ENCODE assay signal across 8 mouse cellular contexts in genomic region chr8:85035728-85036310, GRCm38 (mm10). TPM values are rescaled to one million over a fixed set of nuclear protein-coding genes. Genes with fewer than 3 reads are reported as not detected.
DNase-seq lines count a peak whose midpoint lies in the region; ATAC-seq and TF ChIP-seq lines count a peak whose summit lies in the region.

No protein-coding gene starts in this region.

- TF ChIP-seq CTCF in cortical plate, adult 2 months (IDR thresholded peaks at IDR 0.05; ENCODE audit: extremely low read depth, insufficient read depth, low read length) = no peak
- no peak for TF ChIP-seq CTCF in liver, embryonic 14.5 days (IDR thresholded peaks at IDR 0.05; ENCODE audit: low read depth)

- peak; percentile 14 for DNase-seq in spleen, adult 12 weeks (ENCODE audit: low spot score)
- no peak for DNase-seq in spleen, postnatal 4 days (ENCODE audit: low spot score in 2 of 2)
- peak in 1 of 3 experiments; percentile 31 for DNase-seq in liver, embryonic 14.5 days (ENCODE audit: low read depth in 3 of 3, low spot score in 3 of 3)
- DNase-seq in spleen, postnatal 10 days (ENCODE audit: low spot score in 2 of 2) = peak; percentile 34 to 47
- no peak for DNase-seq in frontal cortex, postnatal 25 days (ENCODE audit: low spot score in 2 of 2)
- no peak for DNase-seq in gastrocnemius, postnatal 25 days

- no peak for ATAC-seq in hindbrain, embryonic 15.5 days (ENCODE audit: low FRiP score, low read depth)
- peak; percentile 4; the same call in 1 of the 2 replicates for ATAC-seq in liver, embryonic 14.5 days (ENCODE audit: insufficient read depth)

- H3K27me3 ChIP-seq in hindbrain, embryonic 15.5 days = no peaks in the 10 kb centered on the region
- no peaks in the 10 kb centered on the region for H3K27me3 ChIP-seq in liver, embryonic 14.5 days (ENCODE audit: control insufficient read depth, insufficient read depth, low read length)

- 1% methylated on average over 15 of the region's 15 CpGs for WGBS in hindbrain, embryonic 15.5 days
- under 1% methylated on average over 15 of the region's 15 CpGs for WGBS in liver, embryonic 14.5 days (ENCODE audit: insufficient replicate concordance)

- peak overlapping the region; percentile 94 for H3K4me2 ChIP-seq in hindbrain, embryonic 15.5 days
- peak overlapping the region; percentile 98 for H3K4me2 ChIP-seq in liver, embryonic 14.5 days (ENCODE audit: low read depth)

- H3K27ac ChIP-seq in cortical plate, adult 2 months (ENCODE audit: insufficient read depth, low read length) = no peak overlapping the region
- H3K27ac ChIP-seq in hindbrain, embryonic 15.5 days (replicated peaks) = peak overlapping the region; percentile 99
- H3K27ac ChIP-seq in liver, embryonic 14.5 days = peak overlapping the region; percentile 75

- no peak for TF ChIP-seq EP300 in liver, embryonic 14.5 days (IDR thresholded peaks at IDR 0.05; ENCODE audit: low read depth)

- H3K9me3 ChIP-seq in hindbrain, embryonic 15.5 days = no peaks in the 10 kb centered on the region
- H3K9me3 ChIP-seq in liver, embryonic 14.5 days (ENCODE audit: control insufficient read depth, low read length) = no peaks in the 10 kb centered on the region

- H3K9ac ChIP-seq in hindbrain, embryonic 15.5 days = peak overlapping the region; percentile 90
- H3K9ac ChIP-seq in liver, embryonic 14.5 days (replicated peaks) = peak overlapping the region; percentile 75

- H3K4me1 ChIP-seq in cortical plate, adult 2 months (ENCODE audit: control insufficient read depth, insufficient read depth, low read length) = no peaks in the 10 kb centered on the region; the same call in 1 of the 2 replicates
- peaks cover 36% of the 10 kb centered on the region for H3K4me1 ChIP-seq in hindbrain, embryonic 15.5 days (replicated peaks)
- peaks cover 15 to 18% of the 10 kb centered on the region in 2 experiments for H3K4me1 ChIP-seq in liver, embryonic 14.5 days (replicated peaks; ENCODE audit: control insufficient read depth in 2 of 2, insufficient read depth in 2 of 2, low read length in 1 of 2)

- H3K36me3 ChIP-seq in hindbrain, embryonic 15.5 days = peaks cover 28% of the 10 kb centered on the region
- peaks cover 33% of the 10 kb centered on the region for H3K36me3 ChIP-seq in liver, embryonic 14.5 days (replicated peaks; ENCODE audit: control insufficient read depth, insufficient read depth, low read depth)

- peak overlapping the region; percentile 68 for H3K4me3 ChIP-seq in cortical plate, adult 2 months (ENCODE audit: insufficient read depth, low read length)
- peak overlapping the region; percentile 87 for H3K4me3 ChIP-seq in hindbrain, embryonic 15.5 days
- peak overlapping the region; percentile 79 to 91 for H3K4me3 ChIP-seq in liver, embryonic 14.5 days (ENCODE audit: insufficient read depth in 1 of 2, low read depth in 2 of 2, low read length in 2 of 2)

- no peak for TF ChIP-seq POLR2A in cortical plate, adult 2 months (IDR thresholded peaks at IDR 0.05; ENCODE audit: extremely low read depth, insufficient read depth, low read length)

RNA-seq across cellular contexts. Expression of gene Tnpo2, which starts 0.9 kb away (rescaled TPM):
- polyA plus RNA-seq in cortical plate, adult 2 months (2012; rRNA removed) = 110 and 112 TPM in 2 replicates
- polyA plus RNA-seq in hindbrain, embryonic 15.5 days (2015; fragmentation: Nextera tagmentation; extraction: Ambion mirVana) = 56.8 and 63.7 TPM in 2 replicates
- 24.8 and 25.2 TPM in 2 replicates for polyA plus RNA-seq in liver, embryonic 14.5 days (2012; rRNA removed)
- 9.9 and 10.2 TPM in 2 replicates for polyA plus RNA-seq in liver, embryonic 14.5 days (2014; fragmentation: Nextera tagmentation; extraction: Ambion mirVana)
- total RNA-seq in gastrocnemius, postnatal 25 days (2021) = 10 to 100 TPM; 23.5 to 27.9 TPM

RNA-seq across cellular contexts. Expression of gene Trir, which starts 9.2 kb away (rescaled TPM):
- polyA plus RNA-seq in cortical plate, adult 2 months (2012; rRNA removed) = 118 and 119 TPM in 2 replicates
- polyA plus RNA-seq in hindbrain, embryonic 15.5 days (2015; fragmentation: Nextera tagmentation; extraction: Ambion mirVana) = 123 and 132 TPM in 2 replicates
- polyA plus RNA-seq in liver, embryonic 14.5 days (2012; rRNA removed) = 74.0 and 100 TPM in 2 replicates
- 84.4 and 89.3 TPM in 2 replicates for polyA plus RNA-seq in liver, embryonic 14.5 days (2014; fragmentation: Nextera tagmentation; extraction: Ambion mirVana)
- total RNA-seq in gastrocnemius, postnatal 25 days (2021) = 10 to 100 TPM; 66.5 to 69.4 TPM

RNA-seq across cellular contexts. Expression of gene Asna1, which starts 10.7 kb away (rescaled TPM):
- polyA plus RNA-seq in cortical plate, adult 2 months (2012; rRNA removed) = 267 and 268 TPM in 2 replicates
- polyA plus RNA-seq in hindbrain, embryonic 15.5 days (2015; fragmentation: Nextera tagmentation; extraction: Ambion mirVana) = 148 and 159 TPM in 2 replicates
- 83.4 and 85.3 TPM in 2 replicates for polyA plus RNA-seq in liver, embryonic 14.5 days (2012; rRNA removed)
- polyA plus RNA-seq in liver, embryonic 14.5 days (2014; fragmentation: Nextera tagmentation; extraction: Ambion mirVana) = 56.9 and 58.8 TPM in 2 replicates
- total RNA-seq in gastrocnemius, postnatal 25 days (2021) = 10 to 100 TPM; 45.6 to 48.2 TPM

RNA-seq across cellular contexts. Expression of gene Best2, which starts 21.5 kb away (rescaled TPM):
- not detected in 2 replicates for polyA plus RNA-seq in cortical plate, adult 2 months (2012; rRNA removed)
- 0.08 TPM in 1 of 2 replicates, not detected in the other for polyA plus RNA-seq in hindbrain, embryonic 15.5 days (2015; fragmentation: Nextera tagmentation; extraction: Ambion mirVana)
- polyA plus RNA-seq in liver, embryonic 14.5 days (2012; rRNA removed) = 0.02 TPM in 1 of 2 replicates, not detected in the other
- polyA plus RNA-seq in liver, embryonic 14.5 days (2014; fragmentation: Nextera tagmentation; extraction: Ambion mirVana) = not detected in 2 replicates
- total RNA-seq in gastrocnemius, postnatal 25 days (2021) = not detected

RNA-seq across cellular contexts. Expression of gene Fbxw9, which starts 24.0 kb away (rescaled TPM):
- polyA plus RNA-seq in cortical plate, adult 2 months (2012; rRNA removed) = 45.1 and 45.8 TPM in 2 replicates
- polyA plus RNA-seq in hindbrain, embryonic 15.5 days (2015; fragmentation: Nextera tagmentation; extraction: Ambion mirVana) = 72.0 and 76.1 TPM in 2 replicates
- polyA plus RNA-seq in liver, embryonic 14.5 days (2012; rRNA removed) = 8.9 and 13.5 TPM in 2 replicates
- 5.7 and 6.0 TPM in 2 replicates for polyA plus RNA-seq in liver, embryonic 14.5 days (2014; fragmentation: Nextera tagmentation; extraction: Ambion mirVana)
- 1 to 10 TPM; 1.8 to 2.2 TPM for total RNA-seq in gastrocnemius, postnatal 25 days (2021)

Comparison
In these comparisons a context has a peak if more than half of its experiments do, and no peak if none do; other contexts are left out.
1. DNase-seq: peak in spleen, adult 12 weeks (single experiment) and spleen, postnatal 10 days (2 of 2); none in spleen, postnatal 4 days (0 of 2), frontal cortex, postnatal 25 days (0 of 2) and gastrocnemius, postnatal 25 days (single experiment).
2. Peak in every context shown above with its lines, with median percentiles within 50 percentile points of each other: H3K4me3 ChIP-seq.